Mouse (Mus musculus) 3T3-L1 (cell line): Measurements from ENCODE around the gene Ces4a.

Experiments used
- DNase-seq: peaks from one replicate; pipeline ENCODE4 v3.0.0-alpha.2; 2015; ENCODE audit warnings: low read depth, low spot score

The Ces4a gene

DNA sequence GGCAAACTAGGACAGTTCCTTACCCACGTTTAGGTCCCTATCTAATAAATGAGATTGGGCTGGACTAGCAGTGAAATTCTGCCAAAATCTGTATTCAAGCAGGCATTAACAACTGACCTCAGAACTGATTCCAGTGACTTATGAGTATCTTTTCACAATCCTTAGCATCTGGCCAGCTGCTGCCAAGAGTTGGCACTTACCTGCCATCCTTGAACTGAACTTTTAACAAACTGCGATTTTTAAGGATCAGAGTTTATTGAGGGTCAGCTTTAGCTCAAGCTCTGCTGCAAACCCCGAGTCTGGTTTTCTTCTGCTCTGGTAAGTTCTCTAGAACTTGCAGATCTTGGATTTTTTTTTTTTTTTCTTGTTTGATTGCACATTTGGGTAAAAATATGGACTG is 38.0 kb downstream of the Ces4a start:
- DNase-seq: no peak

- no peak for DNase-seq
Measured at GRCm38 (mm10) chr8:105170041-105170380, 38.4 kb downstream of the Ces4a start.

- peak; percentile 98 for DNase-seq
Measured at GRCm38 (mm10) chr8:105170381-105171115, 38.9 kb downstream of the Ces4a start, which contains the start of gene Cbfb. Gene Cbfb, plus strand, starts transcription at chr8:105170674.

DNA sequence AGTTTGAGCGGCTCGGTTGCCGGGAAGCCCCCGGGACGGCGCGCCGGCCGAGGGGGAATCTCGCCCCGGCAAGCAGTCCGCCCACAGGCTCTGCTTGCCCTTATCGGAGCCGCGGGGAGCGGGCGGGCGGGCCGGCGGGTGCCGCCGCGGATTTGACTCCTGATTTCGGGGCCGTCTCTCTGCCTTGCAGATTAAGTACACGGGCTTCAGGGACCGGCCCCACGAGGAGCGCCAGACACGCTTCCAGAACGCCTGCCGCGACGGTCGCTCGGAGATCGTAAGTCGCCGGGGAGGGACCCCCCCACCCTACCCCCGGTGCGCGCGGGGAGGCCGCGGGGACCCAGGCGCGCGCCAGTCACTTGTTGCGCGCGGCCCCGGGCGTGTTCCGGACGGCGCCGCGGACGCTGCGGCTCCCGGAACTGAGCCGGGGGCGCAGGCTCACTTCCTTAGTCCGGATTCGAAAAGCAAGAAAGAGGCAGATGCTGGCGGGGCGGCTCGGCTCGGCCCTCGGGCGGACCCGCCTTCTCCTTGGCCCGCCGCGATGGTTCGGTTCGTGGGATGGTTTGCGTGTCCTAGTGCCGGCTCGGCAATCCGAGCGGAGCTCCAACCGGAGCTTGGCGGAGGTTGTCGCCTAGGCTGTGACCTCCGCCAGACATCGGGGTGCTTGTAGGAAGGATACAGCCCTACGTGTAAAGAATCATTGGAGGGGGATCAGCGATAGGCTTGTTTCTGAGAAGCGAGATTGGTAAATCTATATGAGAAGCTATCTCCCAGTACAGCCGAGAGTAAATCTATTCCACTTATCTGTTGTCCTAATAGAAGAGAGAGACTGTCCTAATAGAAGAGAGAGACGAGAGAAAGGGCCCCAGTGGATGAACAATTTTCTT is 39.8 kb downstream of the Ces4a start:
- DNase-seq: peak; percentile 61

DNA sequence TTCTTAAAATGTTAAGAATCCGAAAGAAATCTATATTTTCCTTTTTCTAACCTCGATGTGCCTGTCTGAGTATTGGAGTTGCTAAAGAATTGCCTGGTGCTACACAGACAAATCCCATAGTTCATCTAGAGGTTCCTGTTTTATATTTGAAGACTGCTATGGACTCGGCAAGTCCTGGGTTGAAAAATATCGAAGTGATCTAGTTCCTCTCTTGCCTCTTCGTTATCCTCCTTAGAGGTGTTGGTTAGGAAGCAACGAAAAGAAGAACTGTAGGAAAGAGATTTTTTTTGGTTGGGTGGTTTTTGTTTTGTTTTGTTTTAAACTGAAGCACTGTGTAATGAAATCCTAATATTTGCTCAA is 40.4 kb downstream of the Ces4a start:
- DNase-seq: no peak

DNA sequence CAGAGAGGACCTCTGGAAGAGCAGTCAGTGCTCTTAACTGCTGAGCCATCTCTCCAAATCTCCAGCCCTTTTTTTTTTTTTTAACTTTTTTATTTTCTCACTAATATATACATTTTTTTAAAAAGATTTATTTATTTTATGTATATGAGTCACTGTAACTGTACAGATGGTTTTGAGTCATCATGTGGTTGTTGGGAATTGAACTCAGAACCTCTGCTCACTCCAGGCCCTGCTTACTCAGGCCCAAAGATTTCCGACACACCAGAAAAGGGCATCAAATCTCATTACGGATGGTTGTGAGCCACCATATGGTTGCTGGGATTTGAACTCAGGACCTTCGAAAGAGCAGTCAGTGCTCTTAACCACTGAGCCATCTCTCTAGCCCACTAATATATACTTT is 43.7 kb downstream of the Ces4a start:
- peak; percentile 60 for DNase-seq

DNA sequence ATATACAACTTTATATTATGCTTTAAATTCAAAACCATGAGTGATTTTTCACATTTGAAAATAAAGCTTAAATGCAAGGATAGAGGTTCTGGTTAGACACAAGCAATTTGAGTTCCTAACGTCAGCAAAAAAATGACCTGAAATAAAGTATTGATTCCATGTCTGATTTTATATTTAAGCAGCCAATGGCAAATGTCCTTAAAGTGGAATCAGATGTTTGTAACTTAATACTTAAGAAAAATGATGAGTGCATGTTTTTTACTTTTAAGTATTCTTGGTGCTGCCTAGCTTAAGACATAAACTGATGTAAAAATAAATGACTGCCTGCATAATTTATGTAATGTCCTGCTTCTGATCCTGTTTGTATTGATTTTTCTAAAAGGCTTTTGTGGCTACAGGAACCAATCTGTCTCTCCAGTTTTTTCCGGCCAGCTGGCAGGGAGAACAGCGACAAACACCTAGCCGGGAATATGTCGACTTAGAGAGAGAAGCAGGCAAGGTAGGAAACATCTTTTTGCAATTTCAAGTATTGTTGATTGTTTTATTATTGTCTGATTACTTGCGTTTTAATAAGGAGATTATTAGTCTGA is 46.7 kb downstream of the Ces4a start:
- no peak for DNase-seq

DNA sequence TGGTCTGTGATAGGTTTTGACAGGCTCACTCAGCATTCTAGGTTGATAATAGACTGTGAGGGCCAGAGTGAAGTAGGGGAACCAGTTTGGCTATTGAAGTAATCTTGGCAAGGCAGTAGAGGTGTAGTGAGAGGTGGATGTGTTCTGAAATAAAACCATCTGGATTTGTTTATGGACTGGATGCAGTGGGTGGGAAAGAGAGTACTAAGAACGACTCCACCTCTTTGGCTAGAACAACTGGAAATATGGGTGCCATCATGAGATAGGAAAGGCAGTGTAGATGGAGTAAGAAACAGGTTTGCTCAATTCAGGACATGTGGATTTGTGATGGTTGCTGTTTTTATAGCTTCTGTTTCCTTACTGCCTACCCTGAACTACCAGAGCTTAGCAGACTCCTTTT is 50.6 kb downstream of the Ces4a start:
- peak; percentile 42 for DNase-seq

- DNase-seq: peak; percentile 98
Measured at GRCm38 (mm10) chr8:105186467-105187005, 54.9 kb downstream of the Ces4a start.

- no peak for DNase-seq
Measured at GRCm38 (mm10) chr8:105192182-105192581, 60.6 kb downstream of the Ces4a start.
